Mouse (Mus musculus): ENCODE results near the gene Zfp366.

DNA sequence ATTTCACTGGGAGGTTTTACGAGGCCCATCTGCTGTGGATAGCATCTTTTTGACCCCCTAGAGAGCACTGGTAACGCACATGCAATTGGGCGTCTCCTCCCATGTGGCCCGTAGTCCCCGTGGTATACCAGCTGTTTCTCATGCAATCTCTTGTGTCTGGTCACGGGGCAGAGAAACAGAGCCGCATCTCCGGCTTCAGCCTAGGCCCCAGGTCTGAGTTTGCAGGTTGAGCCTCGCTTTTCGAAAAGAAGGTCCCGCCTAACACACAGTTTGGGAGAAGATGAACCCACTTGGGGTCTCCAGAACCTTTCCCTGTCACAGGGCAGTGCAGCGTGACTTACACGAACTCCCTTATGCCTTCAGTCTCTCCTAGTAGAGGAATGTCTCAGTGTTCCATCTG is 6.4 kb downstream of the Zfp366 start:
- no peak for TF ChIP-seq POLR2A (IDR thresholded peaks at IDR 0.05; ENCODE audit: low read depth, low read length)
- no peak for TF ChIP-seq CTCF (conservative IDR thresholded peaks at IDR 0.05; ENCODE audit: insufficient read depth, insufficient read length, low read depth, low read length)

Measured in kidney, adult 2 months (tissue).